Mouse (Mus musculus): ENCODE data around the gene Oas3. TPM values are rescaled to one million over a fixed set of nuclear protein-coding genes. Genes with fewer than 3 reads are reported as not detected.
A peak's percentile ranks its signal among the peaks of the same experiment; 100 is the strongest.

Oas3 gene
- polyA plus RNA-seq, 1 experiment from 2014 or later = 0.12 TPM

GRCm38 (mm10) chr5:120775287-120775985, 2.0 kb downstream of the Oas3 start:
- Histone ChIP-seq H3K36me3 (ENCODE audit: control insufficient read depth, insufficient read depth, low read length) (no peaks in the 10 kb centered on the region), H3K9ac (ENCODE audit: low read length) (no peak overlapping the region), H3K27ac (ENCODE audit: low read depth, low read length) (no peak overlapping the region), H3K4me3 (ENCODE audit: low read depth, low read length) (no peak overlapping the region), H3K27me3 (ENCODE audit: control insufficient read depth, insufficient read depth, low read length) (no peaks in the 10 kb centered on the region), H3K4me1 (replicated peaks; ENCODE audit: control insufficient read depth, insufficient read depth, low read length) (no peaks in the 10 kb centered on the region), H3K4me2 (ENCODE audit: low read depth, low read length, severe bottlenecking) (no peak overlapping the region), H3K9me3 (ENCODE audit: control insufficient read depth, low read length) (no peaks in the 10 kb centered on the region)
- 85% methylated on average over 14 of the region's 14 CpGs for WGBS
- DNase-seq (ENCODE audit: low spot score) (no peak), ATAC-seq (replicated peaks; ENCODE audit: low FRiP score) (no peak)

GRCm38 (mm10) chr5:120769396-120769795, 8.1 kb downstream of the Oas3 start:
- Histone ChIP-seq H3K9ac (ENCODE audit: low read length) (no peak overlapping the region), H3K4me1 (replicated peaks; ENCODE audit: control insufficient read depth, insufficient read depth, low read length) (no peaks in the 10 kb centered on the region), H3K9me3 (ENCODE audit: control insufficient read depth, low read length) (no peaks in the 10 kb centered on the region), H3K36me3 (ENCODE audit: control insufficient read depth, insufficient read depth, low read length) (no peaks in the 10 kb centered on the region), H3K27ac (ENCODE audit: low read depth, low read length) (no peak overlapping the region), H3K4me2 (ENCODE audit: low read depth, low read length, severe bottlenecking) (no peak overlapping the region), H3K4me3 (ENCODE audit: low read depth, low read length) (no peak overlapping the region), H3K27me3 (ENCODE audit: control insufficient read depth, insufficient read depth, low read length) (no peaks in the 10 kb centered on the region)
- DNase-seq (ENCODE audit: low spot score) (no peak), ATAC-seq (replicated peaks; ENCODE audit: low FRiP score) (no peak)
- WGBS = 81% methylated on average over 3 of the region's 3 CpGs

- Histone ChIP-seq H3K36me3 (ENCODE audit: control insufficient read depth, insufficient read depth, low read length) (no peaks in the 10 kb centered on the region), H3K9me3 (ENCODE audit: control insufficient read depth, low read length) (no peaks in the 10 kb centered on the region), H3K27ac (ENCODE audit: low read depth, low read length) (no peak overlapping the region), H3K27me3 (ENCODE audit: control insufficient read depth, insufficient read depth, low read length) (no peaks in the 10 kb centered on the region), H3K4me3 (ENCODE audit: low read depth, low read length) (no peak overlapping the region), H3K9ac (ENCODE audit: low read length) (no peak overlapping the region), H3K4me1 (replicated peaks; ENCODE audit: control insufficient read depth, insufficient read depth, low read length) (no peaks in the 10 kb centered on the region), H3K4me2 (ENCODE audit: low read depth, low read length, severe bottlenecking) (no peak overlapping the region)
- ATAC-seq (replicated peaks; ENCODE audit: low FRiP score) (no peak), DNase-seq (ENCODE audit: low spot score) (no peak)
- 78% methylated on average over 8 of the region's 8 CpGs for WGBS
These were observed 12.5 kb downstream of the Oas3 start for GRCm38 (mm10) chr5:120765010-120765409.

- Histone ChIP-seq H3K27ac (ENCODE audit: low read depth, low read length) (no peak overlapping the region), H3K9me3 (ENCODE audit: control insufficient read depth, low read length) (no peaks in the 10 kb centered on the region), H3K36me3 (ENCODE audit: control insufficient read depth, insufficient read depth, low read length) (no peaks in the 10 kb centered on the region), H3K4me3 (ENCODE audit: low read depth, low read length) (no peak overlapping the region), H3K4me2 (ENCODE audit: low read depth, low read length, severe bottlenecking) (no peak overlapping the region), H3K9ac (ENCODE audit: low read length) (no peak overlapping the region), H3K27me3 (ENCODE audit: control insufficient read depth, insufficient read depth, low read length) (no peaks in the 10 kb centered on the region), H3K4me1 (replicated peaks; ENCODE audit: control insufficient read depth, insufficient read depth, low read length) (no peaks in the 10 kb centered on the region)
- WGBS = 23% methylated on average over 6 of the region's 6 CpGs
- DNase-seq (ENCODE audit: low spot score) (no peak), ATAC-seq (replicated peaks; ENCODE audit: low FRiP score) (0 out of 2 replicates have a peak, but pooled peaks have one; percentile 36)
These were observed 15.6 kb downstream of the Oas3 start for GRCm38 (mm10) chr5:120761901-120762300.

- Histone ChIP-seq H3K9me3 (ENCODE audit: control insufficient read depth, low read length) (no peaks in the 10 kb centered on the region), H3K9ac (ENCODE audit: low read length) (no peak overlapping the region), H3K27me3 (ENCODE audit: control insufficient read depth, insufficient read depth, low read length) (no peaks in the 10 kb centered on the region), H3K4me1 (replicated peaks; ENCODE audit: control insufficient read depth, insufficient read depth, low read length) (no peaks in the 10 kb centered on the region), H3K27ac (ENCODE audit: low read depth, low read length) (no peak overlapping the region), H3K36me3 (ENCODE audit: control insufficient read depth, insufficient read depth, low read length) (no peaks in the 10 kb centered on the region), H3K4me3 (ENCODE audit: low read depth, low read length) (no peak overlapping the region), H3K4me2 (ENCODE audit: low read depth, low read length, severe bottlenecking) (no peak overlapping the region)
- 93% methylated on average over 4 of the region's 4 CpGs for WGBS
- ATAC-seq (replicated peaks; ENCODE audit: low FRiP score) (no peak), DNase-seq (ENCODE audit: low spot score) (no peak)
These were observed 23.2 kb downstream of the Oas3 start for GRCm38 (mm10) chr5:120754215-120754614.

- Histone ChIP-seq H3K4me2 (ENCODE audit: low read depth, low read length, severe bottlenecking) (no peak overlapping the region), H3K9me3 (ENCODE audit: control insufficient read depth, low read length) (no peaks in the 10 kb centered on the region), H3K27ac (ENCODE audit: low read depth, low read length) (no peak overlapping the region), H3K4me3 (ENCODE audit: low read depth, low read length) (no peak overlapping the region), H3K27me3 (ENCODE audit: control insufficient read depth, insufficient read depth, low read length) (no peaks in the 10 kb centered on the region), H3K36me3 (ENCODE audit: control insufficient read depth, insufficient read depth, low read length) (no peaks in the 10 kb centered on the region), H3K4me1 (replicated peaks; ENCODE audit: control insufficient read depth, insufficient read depth, low read length) (no peaks in the 10 kb centered on the region), H3K9ac (ENCODE audit: low read length) (no peak overlapping the region)
- WGBS = 79% methylated on average over 3 of the region's 3 CpGs
- ATAC-seq (replicated peaks; ENCODE audit: low FRiP score) = no peak
- no peak for DNase-seq (ENCODE audit: low spot score)
These were observed 24.7 kb downstream of the Oas3 start for GRCm38 (mm10) chr5:120752786-120753185.

- ATAC-seq (replicated peaks; ENCODE audit: low FRiP score) = no peak
- H3K4me1 ChIP-seq (replicated peaks; ENCODE audit: control insufficient read depth, insufficient read depth, low read length) = no peaks in the 10 kb centered on the region
- no peak for DNase-seq (ENCODE audit: low spot score)
- no peaks in the 10 kb centered on the region for H3K9me3 ChIP-seq (ENCODE audit: control insufficient read depth, low read length)
- no peaks in the 10 kb centered on the region for H3K36me3 ChIP-seq (ENCODE audit: control insufficient read depth, insufficient read depth, low read length)
- 70% methylated on average over 3 of the region's 3 CpGs for WGBS
- no peak overlapping the region for H3K4me2 ChIP-seq (ENCODE audit: low read depth, low read length, severe bottlenecking)
- no peak overlapping the region for H3K9ac ChIP-seq (ENCODE audit: low read length)
- no peak overlapping the region for H3K27ac ChIP-seq (ENCODE audit: low read depth, low read length)
- no peak overlapping the region for H3K4me3 ChIP-seq (ENCODE audit: low read depth, low read length)
- no peaks in the 10 kb centered on the region for H3K27me3 ChIP-seq (ENCODE audit: control insufficient read depth, insufficient read depth, low read length)
These were observed 26.3 kb downstream of the Oas3 start for GRCm38 (mm10) chr5:120751206-120751605.

GRCm38 (mm10) chr5:120749688-120750087, 27.8 kb downstream of the Oas3 start, which contains the start of gene Oas2:
Oas2 (minus strand) TSS chr5:120749853.
- H3K27ac ChIP-seq (ENCODE audit: low read depth, low read length) = no peak within 1 kb of the TSS
- no peak within 1 kb of the TSS for H3K9ac ChIP-seq (ENCODE audit: low read length)
- H3K36me3 ChIP-seq (ENCODE audit: control insufficient read depth, insufficient read depth, low read length) = no peaks in the 10 kb centered on the region
- ATAC-seq (replicated peaks; ENCODE audit: low FRiP score) (no peak), DNase-seq (ENCODE audit: low spot score) (no peak)
- no peak within 1 kb of the TSS for H3K4me3 ChIP-seq (ENCODE audit: low read depth, low read length)
- no peaks in the 10 kb centered on the region for H3K27me3 ChIP-seq (ENCODE audit: control insufficient read depth, insufficient read depth, low read length)
- H3K9me3 ChIP-seq (ENCODE audit: control insufficient read depth, low read length) = no peaks in the 10 kb centered on the region
- WGBS = 70% methylated on average over 5 of the region's 5 CpGs
- no peaks in the 10 kb centered on the region for H3K4me1 ChIP-seq (replicated peaks; ENCODE audit: control insufficient read depth, insufficient read depth, low read length)
- no peak within 1 kb of the TSS for H3K4me2 ChIP-seq (ENCODE audit: low read depth, low read length, severe bottlenecking)

GRCm38 (mm10) chr5:120746451-120746850, 31.0 kb downstream of the Oas3 start:
- Histone ChIP-seq H3K4me3 (ENCODE audit: low read depth, low read length) (no peak overlapping the region), H3K36me3 (ENCODE audit: control insufficient read depth, insufficient read depth, low read length) (no peaks in the 10 kb centered on the region), H3K9ac (ENCODE audit: low read length) (no peak overlapping the region), H3K9me3 (ENCODE audit: control insufficient read depth, low read length) (no peaks in the 10 kb centered on the region), H3K4me2 (ENCODE audit: low read depth, low read length, severe bottlenecking) (no peak overlapping the region), H3K4me1 (replicated peaks; ENCODE audit: control insufficient read depth, insufficient read depth, low read length) (no peaks in the 10 kb centered on the region), H3K27ac (ENCODE audit: low read depth, low read length) (no peak overlapping the region), H3K27me3 (ENCODE audit: control insufficient read depth, insufficient read depth, low read length) (no peaks in the 10 kb centered on the region)
- 18% methylated on average over 5 of the region's 5 CpGs for WGBS
- peak; percentile 61 for DNase-seq (ENCODE audit: low spot score)
- no peak for ATAC-seq (replicated peaks; ENCODE audit: low FRiP score)
